Mouse (Mus musculus) thymus, postnatal 0 days (tissue): ENCODE measurements around the gene Taf1. TPM values are rescaled to one million over a fixed set of nuclear protein-coding genes. Genes with fewer than 3 reads are reported as not detected.
A peak's percentile ranks its signal among the peaks of the same experiment; 100 is the strongest.

Source experiments
- DNase-seq: peaks from one replicate; pipeline ENCODE4 v3.0.0-alpha.2; 2015; ENCODE audit warnings: low spot score
- polyA plus RNA-seq: library from polyadenylated mRNA; unstranded; fragments of >200 nt; fragmentation: Nextera tagmentation; extraction: Ambion mirVana; gene quantifications from 2 replicates; pipeline ENCODE4 v1.2.1, GENCODE M21; 2015

Gene Taf1
- polyA plus RNA-seq, result 7.2 and 8.8 TPM in 2 replicates

DNA sequence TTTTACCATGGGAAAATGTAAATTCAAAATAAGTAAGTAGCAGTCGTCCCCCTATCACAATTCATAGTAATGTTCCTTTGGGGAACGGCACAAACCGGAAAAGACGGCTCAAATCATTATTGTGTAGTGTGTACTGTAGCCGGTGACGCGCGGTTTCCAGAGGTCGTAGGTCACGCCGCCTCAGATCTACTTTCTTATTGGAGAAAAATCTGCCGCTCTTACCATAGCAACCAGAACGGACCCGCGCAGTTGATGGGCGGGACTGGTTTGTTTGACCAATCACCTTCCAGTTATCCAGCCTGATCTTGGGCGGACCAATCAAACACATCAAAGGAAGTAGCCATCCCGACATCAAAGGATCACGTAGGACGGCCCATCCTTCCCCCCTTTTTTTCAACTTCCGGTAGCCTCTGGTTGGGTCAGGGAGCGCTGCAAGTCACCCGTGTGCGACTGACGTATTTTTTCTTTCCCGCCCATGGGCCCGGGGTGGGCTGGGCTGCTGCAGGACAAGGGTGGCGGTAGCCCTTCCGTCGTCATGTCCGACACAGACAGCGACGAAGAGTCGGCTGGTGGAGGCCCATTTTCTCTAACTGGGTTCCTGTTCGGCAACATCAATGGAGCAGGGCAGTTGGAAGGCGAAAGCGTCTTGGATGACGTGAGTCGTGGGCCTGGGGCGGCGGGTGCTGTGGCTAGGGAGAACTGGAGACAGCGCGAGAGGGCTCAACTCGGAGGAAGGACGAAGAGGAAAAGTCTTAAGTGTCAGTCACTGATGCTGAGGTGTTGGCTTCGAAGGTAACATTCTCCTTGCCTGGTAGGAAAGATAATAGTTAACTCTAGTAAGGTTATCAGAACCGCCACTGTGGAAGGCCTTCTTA, at the start of gene Taf1:
Gene Taf1 (plus strand): TSS at position 388 of the 875 bp plus-strand sequence.
- peak; percentile 91 for DNase-seq

GRCm38 (mm10) chrX:101486487-101487152, 45.9 kb upstream of the Taf1 start:
- peak; percentile 63 for DNase-seq

DNA sequence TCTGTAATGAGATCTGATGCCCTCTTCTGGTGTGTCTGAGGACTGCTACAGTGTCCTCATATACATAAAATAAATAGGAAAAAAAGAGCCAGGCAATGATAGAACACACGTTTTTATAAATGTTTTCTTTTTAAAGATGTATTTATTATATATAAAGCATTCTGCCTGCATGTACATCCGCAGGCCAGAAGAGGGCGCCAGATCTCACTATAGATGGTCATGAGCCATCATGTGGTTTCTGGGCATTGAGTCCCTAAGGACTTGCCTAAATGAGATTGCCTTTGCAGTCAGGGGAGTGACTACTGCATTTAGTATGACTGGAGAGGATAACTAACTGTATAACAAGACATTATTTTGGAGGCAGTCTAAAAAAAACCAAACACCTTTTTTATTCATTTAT, 27.9 kb upstream of the Taf1 start:
- peak; percentile 29 for DNase-seq

GRCm38 (mm10) chrX:101515710-101516109, 16.8 kb upstream of the Taf1 start:
- no peak for DNase-seq

- DNase-seq, result no peak
These were observed 14.5 kb upstream of the Taf1 start for GRCm38 (mm10) chrX:101518006-101518405.

DNA sequence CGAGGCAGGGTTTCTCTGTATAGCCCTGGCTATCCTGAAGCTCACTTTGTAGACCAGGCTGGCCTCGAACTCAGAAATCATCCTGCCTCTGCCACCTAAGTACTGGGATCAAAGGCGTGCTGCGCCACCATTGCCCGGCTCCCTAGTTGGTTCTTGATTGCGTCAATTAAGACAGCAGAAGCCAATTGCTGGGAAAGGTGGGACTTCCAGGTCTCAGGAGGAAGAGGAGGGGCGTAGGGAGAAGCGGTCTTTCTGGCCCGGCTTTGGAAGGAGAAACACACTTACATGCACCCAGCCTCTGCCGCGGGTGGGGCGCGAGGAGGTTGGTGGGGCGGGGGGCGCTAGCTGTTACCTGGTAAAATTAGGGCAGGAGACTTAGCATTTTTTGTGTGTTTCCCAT, 10.5 kb upstream of the Taf1 start:
- DNase-seq, result no peak

DNA sequence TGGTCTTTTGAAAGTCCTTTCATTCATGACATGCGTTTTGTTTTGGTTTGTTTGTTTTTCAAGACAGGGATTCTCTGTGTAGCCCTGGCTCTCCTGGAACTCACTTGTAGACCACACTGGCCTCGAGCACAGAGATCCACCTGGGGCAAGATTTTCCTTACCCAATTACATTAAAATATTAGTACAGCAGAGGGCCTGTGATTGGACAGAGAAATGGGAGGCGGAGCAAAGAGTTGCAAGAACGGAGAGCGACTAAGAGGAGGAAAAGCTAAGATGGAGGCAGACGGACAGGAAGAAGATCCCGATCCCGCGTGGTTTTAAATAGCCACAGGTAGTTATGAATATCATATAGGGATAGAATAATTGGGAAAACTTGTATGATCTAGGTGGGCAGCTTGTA, 5.2 kb upstream of the Taf1 start:
- DNase-seq, result peak; percentile 6

DNA sequence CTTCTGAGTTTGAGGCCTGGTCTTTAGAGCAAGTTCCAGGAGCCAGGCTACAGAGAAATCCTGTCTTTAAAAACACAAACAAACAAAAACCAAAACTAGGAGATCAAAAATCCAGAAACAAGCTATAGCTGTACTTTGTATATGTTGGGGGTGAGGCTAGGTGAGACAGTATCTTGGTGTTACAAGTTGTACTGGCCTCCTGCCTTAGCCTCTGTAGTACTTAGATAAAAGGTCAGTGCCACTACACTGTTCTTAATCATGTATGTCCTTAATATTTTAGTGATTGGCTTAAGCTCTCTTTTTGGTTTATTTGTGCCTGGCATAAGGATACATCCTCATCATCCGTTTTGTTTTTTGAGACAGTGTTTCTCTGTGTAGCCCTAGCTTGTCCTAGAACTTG, 52.9 kb downstream of the Taf1 start:
- no peak for DNase-seq

DNA sequence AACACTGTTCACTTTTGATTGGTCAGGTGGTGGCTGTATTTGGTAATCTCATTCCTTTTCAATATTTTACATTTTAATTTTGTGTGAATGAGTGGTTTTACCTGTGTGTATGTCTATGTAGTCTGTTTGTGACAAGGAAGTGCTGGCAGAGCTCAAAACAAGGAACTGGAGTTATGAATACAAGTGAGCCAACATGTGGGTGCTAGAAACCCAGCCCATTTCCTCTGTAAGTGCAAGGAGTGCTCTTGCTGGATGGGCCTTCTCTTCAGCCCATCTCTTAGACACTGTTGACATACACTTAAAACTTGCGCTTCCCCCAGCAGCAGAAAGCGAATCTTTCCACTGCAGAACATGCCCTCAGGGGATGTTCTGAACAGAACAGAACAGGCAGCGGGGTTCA, 83.6 kb downstream of the Taf1 start:
- DNase-seq, result no peak

DNA sequence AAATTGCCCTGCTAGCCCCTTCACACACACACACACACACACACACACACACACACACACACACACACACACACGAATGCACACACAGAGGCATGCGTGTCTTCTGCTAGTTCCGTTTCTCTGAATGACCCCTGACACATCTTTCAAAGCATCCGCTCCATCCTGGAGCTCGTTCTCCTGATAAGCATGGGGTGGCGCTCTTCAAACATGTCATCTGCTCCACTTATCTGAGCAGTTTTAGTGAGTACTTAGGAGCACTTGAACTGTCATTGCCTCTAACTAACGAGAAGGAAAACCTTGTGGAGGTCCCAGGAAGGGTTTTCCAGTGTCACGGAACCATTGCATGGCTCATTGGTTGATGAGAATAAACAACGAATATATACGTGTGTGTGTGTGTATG, 85.4 kb downstream of the Taf1 start:
- no peak for DNase-seq

DNA sequence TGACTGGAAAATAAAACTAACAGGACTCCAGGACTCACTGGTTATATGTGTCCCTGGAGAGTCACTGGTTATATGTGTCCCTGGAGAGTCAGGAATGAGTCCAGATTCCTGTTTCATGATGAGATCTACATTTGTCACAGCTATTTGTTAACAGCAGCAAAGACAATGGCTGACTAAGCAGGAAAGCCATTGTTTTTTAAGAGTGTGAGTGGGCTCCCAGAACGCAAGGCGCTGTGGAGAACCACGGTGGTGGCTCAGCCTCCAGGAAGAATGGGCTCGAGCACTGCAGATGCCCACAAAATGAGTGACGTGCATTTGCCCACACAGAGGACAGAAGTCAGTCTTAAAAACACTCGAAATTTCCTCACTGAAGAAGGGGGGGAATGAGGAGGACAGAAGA, 87.8 kb downstream of the Taf1 start:
- no peak for DNase-seq

DNA sequence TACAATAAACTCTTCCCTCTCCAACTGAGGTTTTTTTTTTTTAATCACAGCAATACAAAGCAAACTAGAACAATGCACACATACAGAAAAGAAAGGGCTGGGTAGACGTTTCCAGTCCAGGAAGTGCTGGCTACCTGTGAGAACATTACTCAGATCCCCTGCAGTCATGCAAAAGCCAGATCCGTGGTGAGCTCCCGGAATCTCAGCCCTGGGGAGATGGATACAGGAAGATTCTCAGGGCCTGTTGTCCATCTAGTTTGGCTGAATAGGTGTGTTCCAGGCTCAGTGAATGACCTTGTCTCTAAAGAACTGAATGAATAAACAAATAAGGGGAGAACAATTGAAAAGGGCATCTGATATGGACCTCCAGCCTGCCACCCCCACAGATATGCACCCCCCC, 90.0 kb downstream of the Taf1 start:
- DNase-seq, result no peak

- DNase-seq, result no peak
These were observed 104.4 kb downstream of the Taf1 start for GRCm38 (mm10) chrX:101636821-101637525.

GRCm38 (mm10) chrX:101638856-101639255, 106.3 kb downstream of the Taf1 start:
- DNase-seq, result peak; percentile 20

GRCm38 (mm10) chrX:101639306-101639705, 106.8 kb downstream of the Taf1 start:
- no peak for DNase-seq

GRCm38 (mm10) chrX:101639741-101640166, 107.2 kb downstream of the Taf1 start, which contains the start of gene Ogt:
TSS of gene Ogt (plus strand) at chrX:101640060.
- DNase-seq, result peak; percentile 93

- peak; percentile 27 for DNase-seq
These were observed 107.9 kb downstream of the Taf1 start for GRCm38 (mm10) chrX:101640194-101641160.

DNA sequence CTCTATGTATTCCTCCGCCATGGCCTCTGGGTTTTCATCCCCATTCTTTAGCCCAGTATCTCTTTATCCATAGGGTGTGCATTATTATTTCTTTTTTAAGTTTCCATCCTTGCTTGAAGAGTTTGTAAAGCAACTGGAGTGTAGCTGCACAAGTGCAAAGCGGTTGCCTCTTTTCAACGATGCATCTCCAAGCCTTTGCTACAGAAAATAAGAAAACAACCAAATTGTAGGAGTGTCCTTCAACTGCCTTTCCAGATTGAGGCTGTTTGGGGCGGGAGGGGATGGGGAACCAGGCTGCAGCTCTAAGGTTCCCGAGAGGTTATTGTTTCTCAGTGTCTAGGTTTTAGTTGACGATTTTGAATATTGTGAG, 108.6 kb downstream of the Taf1 start:
- DNase-seq, result no peak

DNA sequence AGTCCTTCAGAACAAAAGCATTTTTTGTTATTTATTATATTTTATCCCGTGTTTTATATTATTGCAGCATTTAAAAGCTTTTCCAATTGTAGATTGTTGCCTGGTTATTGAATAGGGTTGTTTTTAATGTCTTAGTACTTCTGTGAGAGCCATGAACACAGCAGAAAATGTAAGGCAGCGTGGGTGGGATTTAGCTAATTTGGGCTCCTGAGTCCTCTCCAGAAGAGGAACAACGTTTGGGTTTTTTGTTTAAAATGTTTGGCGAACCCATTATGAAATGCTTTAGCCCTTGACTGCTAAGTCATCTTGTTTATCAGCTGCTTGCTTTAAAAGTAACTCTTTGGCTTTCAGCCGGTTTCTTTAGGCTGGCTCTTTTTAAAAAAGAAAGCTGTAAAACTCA, 109.6 kb downstream of the Taf1 start:
- DNase-seq, result no peak

GRCm38 (mm10) chrX:101645286-101645685, 112.8 kb downstream of the Taf1 start:
- DNase-seq, result no peak

GRCm38 (mm10) chrX:101646621-101647020, 114.1 kb downstream of the Taf1 start:
- DNase-seq, result no peak
